7 mouse cellular contexts compared by ENCODE assay signal in genomic region chr12:51377888-51378190, GRCm38 (mm10). TPM values are rescaled to one million over a fixed set of nuclear protein-coding genes. Genes with fewer than 3 reads are reported as not detected.
DNase-seq lines count a peak whose midpoint lies in the region; ATAC-seq lines count a peak whose summit lies in the region.

No protein-coding gene starts in this region.

- no peak for ATAC-seq in neural tube, embryonic 11.5 days (ENCODE audit: insufficient read depth, low FRiP score, low TSS enrichment)
- ATAC-seq in forebrain, embryonic 12.5 days (ENCODE audit: low FRiP score): no peak
- no peak for ATAC-seq in limb, embryonic 15.5 days (ENCODE audit: insufficient number of reproducible peaks, low FRiP score, low TSS enrichment, low read depth)
- no peak for ATAC-seq in stomach, embryonic 16.5 days (ENCODE audit: insufficient read depth, low FRiP score)

- H3K4me2 ChIP-seq in neural tube, embryonic 11.5 days (ENCODE audit: low read depth): peak overlapping the region; percentile 58
- H3K4me2 ChIP-seq in forebrain, embryonic 12.5 days: peak overlapping the region; percentile 59
- H3K4me2 ChIP-seq in limb, embryonic 15.5 days: peak overlapping the region; percentile 44
- H3K4me2 ChIP-seq in stomach, embryonic 16.5 days (ENCODE audit: low read depth, low read length): peak overlapping the region; percentile 65

- peak overlapping the region; percentile 51; the same call in 1 of the 2 replicates for H3K27ac ChIP-seq in neural tube, embryonic 11.5 days (ENCODE audit: low read depth, low read length)
- peak overlapping the region; percentile 86; the same call in 1 of the 2 replicates for H3K27ac ChIP-seq in forebrain, embryonic 12.5 days
- H3K27ac ChIP-seq in limb, embryonic 15.5 days: peak overlapping the region; percentile 92
- peak overlapping the region; percentile 92 for H3K27ac ChIP-seq in stomach, embryonic 16.5 days (ENCODE audit: low read length)

- no peak for DNase-seq in neural tube, embryonic 11.5 days (ENCODE audit: low spot score)
- DNase-seq in neural tube, embryonic 10.5 days (ENCODE audit: extremely low spot score, low spot score): no peak
- DNase-seq in gastrocnemius, postnatal 36 days: no peak
- no peak for DNase-seq in urinary bladder, postnatal 25 days (ENCODE audit: low spot score)

- no peaks in the 10 kb centered on the region for H3K27me3 ChIP-seq in neural tube, embryonic 11.5 days (ENCODE audit: control insufficient read depth, insufficient read depth, low read length)
- no peaks in the 10 kb centered on the region for H3K27me3 ChIP-seq in forebrain, embryonic 12.5 days
- no peaks in the 10 kb centered on the region for H3K27me3 ChIP-seq in limb, embryonic 15.5 days
- no peaks in the 10 kb centered on the region for H3K27me3 ChIP-seq in stomach, embryonic 16.5 days (ENCODE audit: control insufficient read depth, insufficient read depth, low read length)

- no peaks in the 10 kb centered on the region for H3K36me3 ChIP-seq in neural tube, embryonic 11.5 days (ENCODE audit: control insufficient read depth, insufficient read depth, low read length)
- peaks cover 20% of the 10 kb centered on the region for H3K36me3 ChIP-seq in forebrain, embryonic 12.5 days (replicated peaks)
- peaks cover 25% of the 10 kb centered on the region for H3K36me3 ChIP-seq in limb, embryonic 15.5 days
- no peaks in the 10 kb centered on the region for H3K36me3 ChIP-seq in stomach, embryonic 16.5 days (ENCODE audit: control insufficient read depth, insufficient read depth, low read length)

- WGBS in neural tube, embryonic 11.5 days: 22% methylated on average over 6 of the region's 6 CpGs
- WGBS in forebrain, embryonic 12.5 days: 23% methylated on average over 6 of the region's 6 CpGs
- WGBS in limb, embryonic 15.5 days: 11% methylated on average over 6 of the region's 6 CpGs
- WGBS in stomach, embryonic 16.5 days: 14% methylated on average over 6 of the region's 6 CpGs

- no peaks in the 10 kb centered on the region for H3K4me1 ChIP-seq in neural tube, embryonic 11.5 days (ENCODE audit: control insufficient read depth, insufficient read depth, low read length)
- H3K4me1 ChIP-seq in forebrain, embryonic 12.5 days: no peaks in the 10 kb centered on the region; the same call in 1 of the 2 replicates
- H3K4me1 ChIP-seq in limb, embryonic 15.5 days: 0 out of 2 replicates have a peak, but pooled peaks cover 2% of the 10 kb centered on the region
- H3K4me1 ChIP-seq in stomach, embryonic 16.5 days (ENCODE audit: control insufficient read depth, insufficient read depth, low read length): no peaks in the 10 kb centered on the region

- H3K4me3 ChIP-seq in neural tube, embryonic 11.5 days (ENCODE audit: low read depth, low read length): peak overlapping the region; percentile 70
- H3K4me3 ChIP-seq in forebrain, embryonic 12.5 days (replicated peaks): peak overlapping the region; percentile 68
- H3K4me3 ChIP-seq in limb, embryonic 15.5 days: peak overlapping the region; percentile 74
- peak overlapping the region; percentile 96 for H3K4me3 ChIP-seq in stomach, embryonic 16.5 days (replicated peaks; ENCODE audit: low read length)

- H3K9me3 ChIP-seq in neural tube, embryonic 11.5 days (ENCODE audit: control insufficient read depth, low read length): no peaks in the 10 kb centered on the region
- no peaks in the 10 kb centered on the region for H3K9me3 ChIP-seq in forebrain, embryonic 12.5 days
- no peaks in the 10 kb centered on the region for H3K9me3 ChIP-seq in limb, embryonic 15.5 days
- H3K9me3 ChIP-seq in stomach, embryonic 16.5 days (replicated peaks; ENCODE audit: control insufficient read depth, low read length): no peaks in the 10 kb centered on the region

- H3K9ac ChIP-seq in neural tube, embryonic 11.5 days (ENCODE audit: low read length): peak overlapping the region; percentile 81
- H3K9ac ChIP-seq in forebrain, embryonic 12.5 days: peak overlapping the region; percentile 68
- peak overlapping the region; percentile 78 for H3K9ac ChIP-seq in limb, embryonic 15.5 days
- peak overlapping the region; percentile 92 for H3K9ac ChIP-seq in stomach, embryonic 16.5 days (ENCODE audit: low read length)

- intact Hi-C loops in gastrocnemius, postnatal 36 days (cut with DNase I): no loop called here

RNA-seq across cellular contexts. Expression of gene Scfd1, which starts 0.5 kb away (rescaled TPM):
- polyA plus RNA-seq in neural tube, embryonic 11.5 days (2014; fragmentation: Nextera tagmentation; extraction: Ambion mirVana): 78.5 and 79.4 TPM in 2 replicates
- polyA plus RNA-seq in forebrain, embryonic 12.5 days (2016; fragmentation: Nextera tagmentation; extraction: Ambion mirVana): 64.1 and 68.2 TPM in 2 replicates
- polyA plus RNA-seq in limb, embryonic 15.5 days (2015; fragmentation: Nextera tagmentation; extraction: Ambion mirVana): 91.1 and 91.3 TPM in 2 replicates
- polyA plus RNA-seq in stomach, embryonic 16.5 days (2015; fragmentation: Nextera tagmentation; extraction: Ambion mirVana): 83.4 and 87.5 TPM in 2 replicates
- total RNA-seq in gastrocnemius, postnatal 36 days (2021): 10 to 100 TPM; 14.4 to 17.8 TPM

RNA-seq across cellular contexts. Expression of gene G2e3, which starts 30.0 kb away (rescaled TPM):
- 38.6 and 43.9 TPM in 2 replicates for polyA plus RNA-seq in neural tube, embryonic 11.5 days (2014; fragmentation: Nextera tagmentation; extraction: Ambion mirVana)
- polyA plus RNA-seq in forebrain, embryonic 12.5 days (2016; fragmentation: Nextera tagmentation; extraction: Ambion mirVana): 53.7 and 59.4 TPM in 2 replicates
- polyA plus RNA-seq in limb, embryonic 15.5 days (2015; fragmentation: Nextera tagmentation; extraction: Ambion mirVana): 27.9 and 29.1 TPM in 2 replicates
- 26.3 and 27.0 TPM in 2 replicates for polyA plus RNA-seq in stomach, embryonic 16.5 days (2015; fragmentation: Nextera tagmentation; extraction: Ambion mirVana)
- total RNA-seq in gastrocnemius, postnatal 36 days (2021): 1 to 10 TPM; 1.8 to 1.9 TPM
